Mouse (Mus musculus): ENCODE measurements at regions not wholly inside any gene's neighbourhood (a gene's known extent, or its start where the extent isn't known, plus 50 kb on each side); places are given as distances from the start of the nearest gene placed in this dataset.

DNA sequence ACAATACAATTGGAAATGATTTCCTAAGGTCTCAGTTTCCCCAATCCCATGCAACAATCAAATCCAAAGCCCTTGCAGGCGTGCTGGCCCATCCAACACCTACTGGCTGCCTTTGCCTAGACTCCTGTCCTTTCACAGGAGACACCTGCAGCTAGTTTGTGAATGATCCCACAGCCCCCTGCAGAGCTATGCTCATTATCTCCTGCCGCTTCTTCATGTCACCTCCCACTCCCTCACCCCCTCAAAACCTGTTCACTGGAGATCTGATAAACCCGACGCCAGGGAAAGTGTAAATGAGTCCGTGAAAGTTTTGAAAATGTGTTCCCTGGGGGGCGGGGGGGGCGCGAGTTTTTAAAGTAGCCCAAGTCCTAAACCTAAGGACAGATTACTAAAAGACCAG lies 2420.2 kb upstream of the 5930422O12Rik start:
- DNase-seq (ENCODE audit: low read depth, low spot score) (no peak), ATAC-seq (no peak)
- in situ Hi-C loops (cut with MboI; ENCODE audit: low pct_unique_long_range_greater_than_20kb) = no loop called here
- no peak for TF ChIP-seq CTCF (IDR thresholded peaks at IDR 0.05)
- ChIA-PET CTCF (no interaction called here), POLR2A (no interaction called here)
- no peaks in the 10 kb centered on the region for H3K27me3 ChIP-seq

DNA sequence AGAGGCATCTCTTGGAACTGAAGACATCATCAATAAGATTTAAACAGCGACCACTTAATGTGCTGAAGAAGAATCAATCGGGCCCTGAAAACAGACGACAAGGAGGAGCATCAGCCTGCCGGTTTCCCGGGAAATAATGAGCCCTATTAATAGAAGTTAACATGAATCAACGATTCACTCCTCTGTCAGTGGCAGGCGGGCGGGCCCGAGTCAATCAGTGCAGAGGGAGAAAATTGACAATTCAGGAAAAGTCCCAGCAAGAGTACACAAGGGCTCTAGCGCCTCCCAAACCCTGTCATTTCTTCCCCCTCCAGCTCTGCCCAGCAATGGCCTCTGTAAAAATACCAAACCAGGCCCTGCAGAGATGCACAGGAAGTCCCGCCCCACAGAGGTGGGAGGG lies 2416.4 kb upstream of the 5930422O12Rik start:
- no peak for ATAC-seq
- CTCF ChIA-PET = no interaction called here
- H3K27me3 ChIP-seq = peaks cover 4% of the 10 kb centered on the region
- TF ChIP-seq CTCF (IDR thresholded peaks at IDR 0.05) = no peak
- POLR2A ChIA-PET = no interaction called here
- DNase-seq (ENCODE audit: low read depth, low spot score) = no peak
- in situ Hi-C loops (cut with MboI; ENCODE audit: low pct_unique_long_range_greater_than_20kb) = no loop called here

DNA sequence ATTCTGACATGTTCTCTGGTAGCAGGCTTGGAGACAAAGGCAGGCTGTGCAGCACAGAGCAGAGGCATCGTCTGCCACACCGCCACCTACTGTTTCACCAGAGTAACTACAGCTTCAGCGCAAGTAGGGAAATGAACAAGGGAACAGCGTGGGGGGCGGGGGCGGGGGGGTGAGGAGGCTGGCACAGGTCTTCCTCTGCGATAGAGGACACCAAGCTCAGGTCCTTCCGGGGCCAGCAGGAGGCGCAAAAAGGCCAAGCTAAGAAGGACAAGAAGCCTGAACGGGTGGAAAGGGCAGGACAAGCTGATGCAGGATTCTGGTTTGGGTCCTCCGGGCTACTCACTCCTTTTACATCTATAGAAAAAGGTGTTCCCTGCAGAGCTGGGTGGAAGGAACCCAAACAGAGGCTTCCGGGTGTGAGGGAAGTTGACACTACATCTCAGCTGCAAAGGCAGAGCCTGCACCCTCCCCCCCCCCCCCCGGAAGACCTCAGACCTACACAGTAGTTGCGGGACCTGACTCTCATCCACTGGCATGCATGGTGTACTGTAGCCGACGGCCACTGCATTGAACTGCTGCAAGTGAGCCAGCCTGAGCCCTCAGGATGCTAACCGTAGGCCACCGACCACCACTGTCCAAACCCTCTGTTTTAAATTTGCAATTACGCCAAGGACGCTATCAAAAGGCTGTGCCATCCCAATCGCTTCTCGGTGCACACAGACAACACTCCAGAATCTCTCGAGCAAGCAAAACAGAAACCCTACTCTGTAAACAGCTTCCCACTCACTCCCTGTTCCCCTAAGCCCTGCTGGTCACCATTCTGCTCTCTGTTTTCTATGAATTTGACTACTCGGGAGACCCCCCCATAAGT lies 2396.6 kb upstream of the 5930422O12Rik start:
- ChIA-PET CTCF (interaction anchor here (1.1 kb wide), 1 partner anchor 12 kb away, joined by 3 read pairs; no protein-coding TSS in a partner anchor), POLR2A (no interaction called here)
- in situ Hi-C loops (cut with MboI; ENCODE audit: low pct_unique_long_range_greater_than_20kb) = loop anchor here (10.0 kb wide), 1 partner anchor 187 kb away; no protein-coding TSS in a partner anchor
- peak; percentile 73 for TF ChIP-seq CTCF (IDR thresholded peaks at IDR 0.05)
- peak; percentile 79 for ATAC-seq
- no peak for DNase-seq (ENCODE audit: low read depth, low spot score)
- H3K27me3 ChIP-seq = peaks cover 10% of the 10 kb centered on the region

DNA sequence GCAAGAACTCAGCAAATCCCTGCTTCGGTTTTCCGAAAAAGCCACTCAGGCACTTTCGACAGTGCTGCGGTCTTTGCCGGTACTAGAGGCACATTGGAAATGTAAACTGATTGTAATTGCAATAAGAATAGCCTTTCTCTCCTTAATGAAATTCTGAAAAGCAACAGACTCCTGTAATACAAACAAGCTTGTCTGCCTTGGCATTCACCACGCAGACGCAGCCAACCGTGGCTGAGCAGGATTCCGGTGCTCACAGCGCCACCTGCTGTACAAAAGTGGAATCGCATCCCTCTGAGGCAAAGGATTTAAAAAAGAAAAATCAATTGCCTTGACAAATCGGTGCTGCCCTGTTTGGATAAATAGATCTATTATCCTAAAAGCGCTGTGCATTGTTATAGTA lies 2395.2 kb upstream of the 5930422O12Rik start:
- peaks cover 10% of the 10 kb centered on the region for H3K27me3 ChIP-seq
- ChIA-PET POLR2A (interaction anchor here (1.3 kb wide), 1 partner anchor 18 kb away, joined by 4 read pairs; no protein-coding TSS in a partner anchor), CTCF (interaction anchor here (1.2 to 1.8 kb wide), 4 partner anchors 10 to 31 kb away, joined by 3 to 8 read pairs (median 5); no protein-coding TSS in a partner anchor)
- no peak for ATAC-seq
- in situ Hi-C loops (cut with MboI; ENCODE audit: low pct_unique_long_range_greater_than_20kb) = loop anchor here (10.0 kb wide), 1 partner anchor 188 kb away; no protein-coding TSS in a partner anchor
- DNase-seq (ENCODE audit: low read depth, low spot score) = peak; percentile 17
- peak; percentile 98 for TF ChIP-seq CTCF (IDR thresholded peaks at IDR 0.05)

DNA sequence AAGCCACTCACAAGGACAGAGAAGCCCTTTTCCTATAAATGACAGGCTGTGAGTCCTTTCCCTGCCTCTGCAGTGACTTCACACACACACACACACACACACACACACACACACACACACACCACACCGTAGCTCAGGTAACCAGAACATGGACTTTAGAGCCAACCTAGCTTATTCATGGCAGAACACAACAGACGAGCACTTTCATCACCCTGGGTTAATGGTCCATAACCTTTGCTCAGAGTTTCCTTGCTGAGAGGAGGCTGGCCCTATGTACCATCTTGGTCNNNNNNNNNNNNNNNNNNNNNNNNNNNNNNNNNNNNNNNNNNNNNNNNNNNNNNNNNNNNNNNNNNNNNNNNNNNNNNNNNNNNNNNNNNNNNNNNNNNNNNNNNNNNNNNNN lies 2391.6 kb upstream of the 5930422O12Rik start:
- POLR2A ChIA-PET = no interaction called here
- no peak for TF ChIP-seq CTCF (IDR thresholded peaks at IDR 0.05)
- CTCF ChIA-PET = no interaction called here
- no peak for DNase-seq (ENCODE audit: low read depth, low spot score)
- H3K27me3 ChIP-seq = no peaks in the 10 kb centered on the region
- ATAC-seq = no peak
- in situ Hi-C loops (cut with MboI; ENCODE audit: low pct_unique_long_range_greater_than_20kb) = loop anchor here (10.0 kb wide), 1 partner anchor 192 kb away; no protein-coding TSS in a partner anchor
